Mouse (Mus musculus) cerebellum, postnatal 25 days (tissue): Measurements from ENCODE around the gene Slc22a5.

Source experiments
- DNase-seq, 2 experiments: peaks; one replicate each; pipeline ENCODE4 v3.0.0; 2021; ENCODE audit warnings: mixed read lengths in 2 of 2

Slc22a5 gene

DNA sequence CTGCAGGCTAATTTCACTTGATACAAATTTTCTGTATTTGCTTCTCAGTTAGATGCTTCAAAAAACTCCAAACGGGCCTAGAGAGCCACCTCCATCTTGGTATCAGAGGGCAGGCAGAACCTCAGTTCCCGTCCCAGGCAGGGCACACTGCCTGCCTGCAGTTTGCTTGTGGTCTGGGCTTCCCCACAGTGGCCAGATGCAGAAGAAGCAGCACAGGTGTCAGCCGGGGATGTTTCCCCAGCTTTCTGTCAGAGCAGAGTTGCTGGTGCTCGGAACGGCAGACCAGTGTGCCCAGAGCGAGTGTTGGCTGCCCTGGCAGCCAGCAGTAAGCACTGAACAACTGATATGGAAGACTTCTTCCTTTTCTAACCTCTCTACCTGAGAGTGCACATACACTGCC is 52.3 kb downstream of the Slc22a5 start:
- DNase-seq = no peak

- no peak for DNase-seq
These were observed 53.7 kb downstream of the Slc22a5 start for GRCm38 (mm10) chr11:53837731-53838130.

DNA sequence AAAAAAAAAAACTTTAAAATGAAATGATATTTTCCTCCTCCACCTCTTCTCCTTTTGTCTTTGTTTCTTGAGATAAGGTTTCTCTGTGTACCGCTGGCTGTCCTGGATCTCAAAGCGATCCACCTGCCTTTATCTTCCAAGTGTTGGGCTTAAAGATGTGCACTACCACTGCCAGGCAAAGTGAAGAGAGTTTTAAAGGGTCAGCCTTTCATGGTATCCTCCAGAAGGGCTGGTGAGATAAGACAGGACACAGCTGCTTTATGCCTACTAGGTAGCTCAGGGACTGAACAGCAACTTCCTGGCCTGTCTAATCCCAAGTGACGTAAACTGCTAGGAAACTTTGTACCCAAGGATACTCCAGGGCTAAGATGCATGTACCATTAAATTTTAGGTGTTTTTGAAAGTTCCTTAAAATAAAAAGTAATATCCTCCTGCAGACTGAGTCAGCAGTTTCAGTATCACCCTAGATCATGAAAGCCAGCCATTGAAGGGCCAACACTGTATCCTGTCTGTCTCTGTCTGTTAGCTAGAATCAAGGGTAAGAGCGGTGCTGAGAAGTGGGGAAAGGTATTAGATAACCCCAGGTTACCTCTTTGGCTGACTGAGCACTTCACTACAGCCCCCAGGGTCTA is 56.0 kb downstream of the Slc22a5 start:
- no peak for DNase-seq

DNA sequence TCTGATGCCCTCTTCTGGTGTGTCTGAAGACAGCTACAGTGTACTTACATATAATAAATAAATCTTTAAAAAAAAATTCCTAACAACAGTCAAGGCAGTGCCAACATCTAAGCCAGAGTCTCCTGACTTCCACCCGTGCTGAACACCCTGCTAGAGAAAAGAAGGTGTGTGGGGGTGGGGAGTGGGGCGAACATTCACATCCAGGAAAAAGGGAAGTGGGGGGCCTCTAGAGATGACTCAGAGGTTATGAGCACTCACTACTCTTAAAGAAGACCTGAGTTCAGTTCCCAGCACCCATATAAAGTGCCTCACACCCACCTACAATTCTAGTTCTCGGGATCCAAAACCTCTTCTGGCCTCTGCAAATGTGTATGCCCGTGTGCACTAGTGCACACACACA is 66.1 kb downstream of the Slc22a5 start:
- no peak for DNase-seq

DNA sequence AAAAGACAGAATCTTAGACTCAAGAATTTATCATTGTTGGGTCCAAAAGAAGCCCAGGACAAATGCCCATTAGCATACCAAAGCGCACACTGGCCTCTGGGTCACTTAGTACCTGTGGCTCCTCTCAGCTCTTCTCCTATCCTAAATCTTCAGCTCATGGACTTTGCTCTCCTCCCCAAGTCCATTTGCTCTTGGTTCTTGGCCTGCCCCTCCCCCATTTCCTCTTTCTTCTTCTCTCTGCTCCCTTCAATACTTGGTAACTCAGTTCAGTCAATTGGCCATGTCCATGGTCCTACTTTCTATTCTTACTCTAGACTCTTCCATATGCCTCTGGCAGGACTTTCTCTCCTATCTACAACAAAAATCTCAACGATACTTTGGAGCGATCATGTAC is 69.5 kb downstream of the Slc22a5 start:
- DNase-seq = no peak

DNA sequence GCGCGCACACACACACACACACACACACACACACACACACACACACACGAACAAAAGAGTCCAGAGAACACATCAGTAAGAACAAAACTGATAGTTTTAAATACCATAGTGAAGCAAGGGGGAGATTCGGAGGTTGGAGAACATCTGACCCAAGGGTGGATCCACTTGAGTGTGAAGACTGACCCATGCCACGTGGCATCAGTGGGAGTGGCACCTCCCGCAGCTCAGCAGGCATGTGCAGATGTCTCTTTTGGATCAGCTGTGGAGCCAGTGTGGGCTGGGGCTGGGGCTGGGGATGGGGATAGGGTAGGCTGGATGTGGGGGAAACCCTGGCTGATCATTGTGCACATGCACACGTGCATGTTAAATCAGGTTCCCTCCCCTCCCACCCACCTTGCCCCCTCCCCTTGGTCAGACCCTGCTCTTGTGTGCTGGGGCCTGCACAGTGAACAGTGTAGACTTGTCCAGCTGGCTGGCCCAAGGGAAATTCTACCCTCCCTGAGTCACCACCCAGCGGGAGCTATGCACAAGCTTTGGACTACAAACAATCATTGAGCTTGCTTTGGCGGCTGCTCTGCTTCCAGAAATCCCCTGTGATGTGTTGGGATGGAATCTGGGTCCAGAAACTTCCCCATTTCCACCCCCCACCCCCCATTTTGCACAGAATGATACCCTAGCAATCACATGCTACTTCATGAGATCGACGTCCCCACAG is 70.1 kb downstream of the Slc22a5 start:
- no peak for DNase-seq

DNA sequence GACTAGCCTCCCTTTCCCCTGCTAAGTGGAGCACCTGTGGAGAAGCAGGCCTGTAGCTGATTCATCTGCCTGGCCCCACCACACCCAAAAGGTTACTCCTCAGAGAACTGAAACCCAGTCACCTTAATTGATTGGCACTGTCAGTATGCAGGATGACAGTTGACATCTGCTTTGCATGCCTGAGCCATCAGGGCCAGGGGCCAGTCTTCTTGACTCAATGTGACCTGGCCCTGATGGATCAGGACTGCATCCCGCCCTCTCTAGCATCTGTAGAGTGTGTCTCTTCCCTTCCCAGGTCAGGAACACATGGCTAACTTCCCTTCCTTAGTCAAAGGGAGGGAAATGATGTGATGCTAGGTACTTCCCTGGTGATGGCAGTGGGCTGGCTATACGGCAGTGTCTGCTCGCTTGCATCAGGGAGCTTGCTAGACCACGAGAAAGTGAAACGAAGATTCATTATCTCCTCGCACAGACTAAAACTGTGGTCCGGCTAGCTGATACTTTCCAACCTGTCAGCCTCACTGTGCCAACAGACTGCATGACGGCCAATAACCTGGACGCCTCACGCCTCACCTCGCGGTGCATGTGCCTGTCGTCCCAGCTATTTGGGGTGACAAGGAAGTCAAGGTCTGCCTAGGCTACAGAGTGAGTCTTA is 70.8 kb downstream of the Slc22a5 start:
- peak; percentile 19 for DNase-seq

DNA sequence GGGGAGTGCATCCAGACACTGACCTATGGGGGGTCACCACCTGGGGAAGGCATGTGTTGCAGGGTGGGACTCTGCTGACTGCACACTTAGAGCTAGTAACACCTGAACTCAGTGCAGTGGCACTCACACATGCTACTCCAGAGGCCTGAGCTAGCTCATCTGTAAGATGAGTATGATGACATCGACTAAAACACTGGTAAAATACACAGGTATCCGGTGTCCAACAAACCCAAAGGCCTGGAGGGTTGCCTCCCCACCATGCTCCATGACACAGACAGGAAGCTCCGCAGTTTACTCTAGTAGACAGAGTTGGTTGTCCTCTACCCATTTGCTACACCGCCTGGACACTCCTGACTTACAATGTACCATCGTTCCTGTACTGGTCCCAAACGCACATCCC is 71.9 kb downstream of the Slc22a5 start:
- no peak for DNase-seq

GRCm38 (mm10) chr11:53818794-53819193 is 72.7 kb downstream of the Slc22a5 start:
- no peak for DNase-seq

DNA sequence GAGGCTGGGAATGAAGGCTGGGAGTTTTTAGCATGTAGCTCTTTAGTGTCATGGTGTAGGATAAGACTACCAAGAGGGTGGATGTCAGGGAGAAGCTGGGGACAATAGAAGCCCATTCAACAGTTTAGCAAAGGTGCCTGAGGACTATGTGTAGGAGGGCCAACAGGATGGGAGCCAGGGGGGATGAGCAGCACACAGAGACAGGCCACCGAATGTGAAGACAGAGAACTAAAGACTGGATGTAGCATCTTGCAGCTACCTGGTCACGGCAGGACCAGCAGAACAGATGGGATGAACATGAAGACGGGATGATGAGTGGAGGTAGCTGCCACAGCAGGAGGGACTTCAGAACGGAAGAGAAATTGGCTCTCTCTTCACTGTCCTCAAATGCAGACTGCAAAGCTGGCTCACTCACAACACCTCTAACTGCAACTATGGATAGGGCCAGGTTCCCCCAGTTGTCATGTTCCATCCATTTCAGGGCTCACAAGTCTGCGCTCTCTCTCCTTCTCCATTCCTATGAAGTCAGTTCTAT is 74.6 kb downstream of the Slc22a5 start:
- DNase-seq = peak; percentile 46 to 51

DNA sequence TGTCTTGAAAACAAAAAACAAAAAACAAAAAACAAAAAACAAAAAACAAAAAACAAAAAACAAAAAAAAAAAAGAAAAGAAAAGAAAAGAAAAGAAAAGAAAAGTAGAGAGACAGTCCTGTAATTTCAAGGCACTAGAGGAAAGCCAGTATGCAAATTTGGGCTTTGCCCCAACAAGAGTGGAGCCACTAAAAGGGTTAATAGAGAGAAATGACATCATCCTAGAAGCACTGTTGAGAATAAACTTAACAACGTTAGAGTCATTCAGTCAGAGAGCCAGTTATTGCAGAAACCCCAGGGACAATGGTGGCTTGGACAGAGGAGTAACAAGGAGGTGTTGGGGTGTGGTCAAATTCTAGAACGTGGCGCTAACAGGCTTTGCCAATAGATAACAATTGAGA is 76.7 kb downstream of the Slc22a5 start:
- DNase-seq = no peak
